Mouse (Mus musculus): ENCODE measurements around the gene Zfp36l2. TPM values are rescaled to one million over a fixed set of nuclear protein-coding genes. Genes with fewer than 3 reads are reported as not detected.

Gene Zfp36l2
- polyA plus RNA-seq, 1 experiment from 2014 or later: 14.0 TPM

- no peak overlapping the region for H3K27ac ChIP-seq (ENCODE audit: low read depth, low read length)
- H3K9me3 ChIP-seq (ENCODE audit: control insufficient read depth, low read length): no peaks in the 10 kb centered on the region
- no peak for ATAC-seq (ENCODE audit: insufficient read depth, low FRiP score, low TSS enrichment)
- peaks cover 11% of the 10 kb centered on the region for H3K27me3 ChIP-seq (ENCODE audit: control insufficient read depth, insufficient read depth, low read length)
- H3K4me3 ChIP-seq (ENCODE audit: low read depth, low read length): no peak overlapping the region
- no peak for DNase-seq (ENCODE audit: low spot score)
- H3K4me2 ChIP-seq (ENCODE audit: low read depth): no peak overlapping the region
- peaks cover 7% of the 10 kb centered on the region for H3K4me1 ChIP-seq (ENCODE audit: control insufficient read depth, insufficient read depth, low read length)
- no peak overlapping the region for H3K9ac ChIP-seq (ENCODE audit: low read length)
- no peaks in the 10 kb centered on the region for H3K36me3 ChIP-seq (ENCODE audit: control insufficient read depth, insufficient read depth, low read length)
- 64% methylated on average over 12 of the region's 12 CpGs for WGBS
Measured at GRCm38 (mm10) chr17:84152976-84153786, 34.6 kb downstream of the Zfp36l2 start.

GRCm38 (mm10) chr17:84152206-84152975 lies 35.4 kb downstream of the Zfp36l2 start:
- H3K27me3 ChIP-seq (ENCODE audit: control insufficient read depth, insufficient read depth, low read length): peaks cover 7% of the 10 kb centered on the region; the same call in 1 of the 2 replicates
- no peaks in the 10 kb centered on the region for H3K9me3 ChIP-seq (ENCODE audit: control insufficient read depth, low read length)
- 17% methylated on average over 6 of the region's 6 CpGs for WGBS
- no peak for DNase-seq (ENCODE audit: low spot score)
- no peak for ATAC-seq (ENCODE audit: insufficient read depth, low FRiP score, low TSS enrichment)
- H3K4me2 ChIP-seq (ENCODE audit: low read depth): no peak overlapping the region
- H3K4me3 ChIP-seq (ENCODE audit: low read depth, low read length): no peak overlapping the region
- H3K9ac ChIP-seq (ENCODE audit: low read length): no peak overlapping the region
- peaks cover 7% of the 10 kb centered on the region for H3K4me1 ChIP-seq (ENCODE audit: control insufficient read depth, insufficient read depth, low read length)
- H3K36me3 ChIP-seq (ENCODE audit: control insufficient read depth, insufficient read depth, low read length): no peaks in the 10 kb centered on the region
- no peak overlapping the region for H3K27ac ChIP-seq (ENCODE audit: low read depth, low read length)

GRCm38 (mm10) chr17:84151306-84151705 lies 36.4 kb downstream of the Zfp36l2 start:
- H3K4me3 ChIP-seq (ENCODE audit: low read depth, low read length): no peak overlapping the region
- WGBS: 49% methylated on average over 6 of the region's 6 CpGs
- ATAC-seq (ENCODE audit: insufficient read depth, low FRiP score, low TSS enrichment) (no peak), DNase-seq (ENCODE audit: low spot score) (no peak)
- H3K9ac ChIP-seq (ENCODE audit: low read length): no peak overlapping the region
- H3K36me3 ChIP-seq (ENCODE audit: control insufficient read depth, insufficient read depth, low read length): no peaks in the 10 kb centered on the region
- no peak overlapping the region for H3K27ac ChIP-seq (ENCODE audit: low read depth, low read length)
- H3K27me3 ChIP-seq (ENCODE audit: control insufficient read depth, insufficient read depth, low read length): 0 out of 2 replicates have a peak, but pooled peaks cover 2% of the 10 kb centered on the region
- no peak overlapping the region for H3K4me2 ChIP-seq (ENCODE audit: low read depth)
- H3K9me3 ChIP-seq (ENCODE audit: control insufficient read depth, low read length): no peaks in the 10 kb centered on the region
- peaks cover 7% of the 10 kb centered on the region; the same call in 1 of the 2 replicates for H3K4me1 ChIP-seq (ENCODE audit: control insufficient read depth, insufficient read depth, low read length)

- WGBS: 60% methylated on average over 8 of the region's 8 CpGs
Measured at GRCm38 (mm10) chr17:84150291-84150690, 37.5 kb downstream of the Zfp36l2 start.

GRCm38 (mm10) chr17:84149566-84149965 lies 38.2 kb downstream of the Zfp36l2 start:
- WGBS: 43% methylated on average over 5 of the region's 5 CpGs

More at GRCm38 (mm10) chr17:84150291-84150690, 37.5 kb downstream of the Zfp36l2 start:
- ATAC-seq (ENCODE audit: insufficient read depth, low FRiP score, low TSS enrichment): no peak
- H3K4me1 ChIP-seq (ENCODE audit: control insufficient read depth, insufficient read depth, low read length): peaks cover 9% of the 10 kb centered on the region
- no peaks in the 10 kb centered on the region for H3K27me3 ChIP-seq (ENCODE audit: control insufficient read depth, insufficient read depth, low read length)
- H3K4me2 ChIP-seq (ENCODE audit: low read depth): no peak overlapping the region
- H3K9ac ChIP-seq (ENCODE audit: low read length): no peak overlapping the region
- no peak overlapping the region for H3K4me3 ChIP-seq (ENCODE audit: low read depth, low read length)
- H3K9me3 ChIP-seq (ENCODE audit: control insufficient read depth, low read length): no peaks in the 10 kb centered on the region
- DNase-seq (ENCODE audit: low spot score): no peak
- no peaks in the 10 kb centered on the region for H3K36me3 ChIP-seq (ENCODE audit: control insufficient read depth, insufficient read depth, low read length)
- H3K27ac ChIP-seq (ENCODE audit: low read depth, low read length): no peak overlapping the region

GRCm38 (mm10) chr17:84148499-84149484 lies 39.0 kb downstream of the Zfp36l2 start:
- H3K9ac ChIP-seq (ENCODE audit: low read length): no peak overlapping the region
- peak; percentile 35 for DNase-seq (ENCODE audit: low spot score)
- no peaks in the 10 kb centered on the region for H3K27me3 ChIP-seq (ENCODE audit: control insufficient read depth, insufficient read depth, low read length)
- peaks cover 9% of the 10 kb centered on the region for H3K4me1 ChIP-seq (ENCODE audit: control insufficient read depth, insufficient read depth, low read length)
- no peak for ATAC-seq (ENCODE audit: insufficient read depth, low FRiP score, low TSS enrichment)
- H3K36me3 ChIP-seq (ENCODE audit: control insufficient read depth, insufficient read depth, low read length): no peaks in the 10 kb centered on the region
- no peak overlapping the region for H3K27ac ChIP-seq (ENCODE audit: low read depth, low read length)
- no peak overlapping the region for H3K4me3 ChIP-seq (ENCODE audit: low read depth, low read length)
- H3K9me3 ChIP-seq (ENCODE audit: control insufficient read depth, low read length): no peaks in the 10 kb centered on the region
- no peak overlapping the region for H3K4me2 ChIP-seq (ENCODE audit: low read depth)
- WGBS: 36% methylated on average over 11 of the region's 11 CpGs

More at GRCm38 (mm10) chr17:84149566-84149965, 38.2 kb downstream of the Zfp36l2 start:
- Histone ChIP-seq H3K4me1 (ENCODE audit: control insufficient read depth, insufficient read depth, low read length) (peaks cover 9% of the 10 kb centered on the region), H3K4me3 (ENCODE audit: low read depth, low read length) (no peak overlapping the region), H3K27me3 (ENCODE audit: control insufficient read depth, insufficient read depth, low read length) (no peaks in the 10 kb centered on the region), H3K27ac (ENCODE audit: low read depth, low read length) (no peak overlapping the region), H3K4me2 (ENCODE audit: low read depth) (no peak overlapping the region), H3K9me3 (ENCODE audit: control insufficient read depth, low read length) (no peaks in the 10 kb centered on the region), H3K36me3 (ENCODE audit: control insufficient read depth, insufficient read depth, low read length) (no peaks in the 10 kb centered on the region), H3K9ac (ENCODE audit: low read length) (no peak overlapping the region)
- ATAC-seq (ENCODE audit: insufficient read depth, low FRiP score, low TSS enrichment) (no peak), DNase-seq (ENCODE audit: low spot score) (no peak)

GRCm38 (mm10) chr17:84147183-84148108 lies 40.3 kb downstream of the Zfp36l2 start:
- H3K27ac ChIP-seq (ENCODE audit: low read depth, low read length): no peak overlapping the region
- DNase-seq (ENCODE audit: low spot score) (no peak), ATAC-seq (ENCODE audit: insufficient read depth, low FRiP score, low TSS enrichment) (no peak)
- no peaks in the 10 kb centered on the region for H3K36me3 ChIP-seq (ENCODE audit: control insufficient read depth, insufficient read depth, low read length)
- H3K27me3 ChIP-seq (ENCODE audit: control insufficient read depth, insufficient read depth, low read length): no peaks in the 10 kb centered on the region
- peaks cover 9% of the 10 kb centered on the region for H3K4me1 ChIP-seq (ENCODE audit: control insufficient read depth, insufficient read depth, low read length)
- no peak overlapping the region for H3K9ac ChIP-seq (ENCODE audit: low read length)
- 53% methylated on average over 11 of the region's 11 CpGs for WGBS
- H3K4me3 ChIP-seq (ENCODE audit: low read depth, low read length): no peak overlapping the region
- no peak overlapping the region for H3K4me2 ChIP-seq (ENCODE audit: low read depth)
- no peaks in the 10 kb centered on the region for H3K9me3 ChIP-seq (ENCODE audit: control insufficient read depth, low read length)

Data from neural tube, embryonic 11.5 days (tissue).